9 mouse cellular contexts compared by ENCODE assay signal in genomic region chr7:27306161-27307160, GRCm38 (mm10). TPM values are rescaled to one million over a fixed set of nuclear protein-coding genes. Genes with fewer than 3 reads are reported as not detected.
DNase-seq lines count a peak whose midpoint lies in the region; ATAC-seq and TF ChIP-seq lines count a peak whose summit lies in the region.
"Had no signal": no experiment of that assay in that cellular context is flagged by ENCODE, and none has a peak within 500 bp of the region (broad histone marks: within the 10 kb centered on the region; RNA-seq: fewer than 3 reads in every experiment).

No protein-coding gene starts in this region.

- WGBS in midbrain, embryonic 10.5 days, result 77% methylated on average over 24 of the region's 24 CpGs
- WGBS in midbrain, embryonic 14.5 days, result 78% methylated on average over 24 of the region's 24 CpGs
- WGBS in intestine, embryonic 15.5 days, result 75% methylated on average over 24 of the region's 24 CpGs

- TF ChIP-seq CTCF in brain, embryonic 14.5 days (IDR thresholded peaks at IDR 0.05; ENCODE audit: borderline replicate concordance, extremely low read depth, insufficient read depth, insufficient read length), result peak; percentile 66

- no peak for ATAC-seq in midbrain, embryonic 14.5 days (ENCODE audit: low FRiP score, low TSS enrichment)
- ATAC-seq in frontal cortex, adult (ENCODE audit: low TSS enrichment), result no peak
- no peak for ATAC-seq in intestine, embryonic 15.5 days

- no peak overlapping the region for H3K4me2 ChIP-seq in midbrain, embryonic 14.5 days (ENCODE audit: low read length)
- no peak overlapping the region for H3K4me2 ChIP-seq in intestine, embryonic 15.5 days (replicated peaks)

- H3K4me1 ChIP-seq in midbrain, embryonic 10.5 days, result peaks cover 30% of the 10 kb centered on the region
- 0 out of 2 replicates have a peak, but pooled peaks cover 10% of the 10 kb centered on the region for H3K4me1 ChIP-seq in midbrain, embryonic 14.5 days (ENCODE audit: control insufficient read depth, insufficient read depth, low read length)
- peaks cover 11% of the 10 kb centered on the region; the same call in 1 of the 2 replicates for H3K4me1 ChIP-seq in intestine, embryonic 15.5 days (replicated peaks)

- no peak for TF ChIP-seq POLR2A in brain, embryonic 14.5 days (IDR thresholded peaks at IDR 0.05; ENCODE audit: borderline replicate concordance, extremely low read depth, insufficient read depth, insufficient read length, poor library complexity, severe bottlenecking)

- peak; percentile 93 for DNase-seq in heart, adult 11 months
- DNase-seq in heart, postnatal 25 days (ENCODE audit: low spot score), result no peak
- no peak for DNase-seq in midbrain, embryonic 10.5 days (ENCODE audit: low spot score)
- DNase-seq in midbrain, embryonic 14.5 days, result no peak
- DNase-seq in brain, embryonic 14.5 days (ENCODE audit: low read depth), result no peak
- DNase-seq in splenic B cell, adult 2 months (ENCODE audit: low read depth, low spot score), result peak; percentile 33

- H3K9me3 ChIP-seq in midbrain, embryonic 10.5 days (replicated peaks), result no peaks in the 10 kb centered on the region
- no peaks in the 10 kb centered on the region for H3K9me3 ChIP-seq in midbrain, embryonic 14.5 days (ENCODE audit: control insufficient read depth, low read length)
- no peaks in the 10 kb centered on the region for H3K9me3 ChIP-seq in intestine, embryonic 15.5 days

- no peaks in the 10 kb centered on the region for H3K36me3 ChIP-seq in midbrain, embryonic 10.5 days
- H3K36me3 ChIP-seq in midbrain, embryonic 14.5 days (ENCODE audit: control insufficient read depth, insufficient read depth, low read length), result no peaks in the 10 kb centered on the region
- H3K36me3 ChIP-seq in splenic B cell, adult 2 months (ENCODE audit: control insufficient read depth, insufficient read depth, low read length, poor library complexity, severe bottlenecking), result no peaks in the 10 kb centered on the region
- peaks cover 3% of the 10 kb centered on the region; the same call in 1 of the 2 replicates for H3K36me3 ChIP-seq in intestine, embryonic 15.5 days

- peak overlapping the region; percentile 38; the same call in 1 of the 2 replicates for H3K27ac ChIP-seq in midbrain, embryonic 10.5 days (replicated peaks)
- no peak overlapping the region for H3K27ac ChIP-seq in midbrain, embryonic 14.5 days (replicated peaks; ENCODE audit: low read depth, low read length)
- no peak overlapping the region for H3K27ac ChIP-seq in intestine, embryonic 15.5 days

- H3K9ac ChIP-seq in midbrain, embryonic 14.5 days (replicated peaks; ENCODE audit: low read length), result no peak overlapping the region
- no peak overlapping the region for H3K9ac ChIP-seq in intestine, embryonic 15.5 days

- H3K4me3 ChIP-seq in midbrain, embryonic 10.5 days, result no peak overlapping the region
- H3K4me3 ChIP-seq in midbrain, embryonic 14.5 days (replicated peaks; ENCODE audit: low read depth, low read length), result no peak overlapping the region
- no peak overlapping the region for H3K4me3 ChIP-seq in intestine, embryonic 15.5 days (replicated peaks)

- intact Hi-C loops in heart, postnatal 25 days (cut with DNase I), result no loop called here

- H3K27me3 ChIP-seq in midbrain, embryonic 10.5 days (ENCODE audit: low read depth, poor library complexity, severe bottlenecking), result peaks cover 35% of the 10 kb centered on the region
- H3K27me3 ChIP-seq in midbrain, embryonic 14.5 days (ENCODE audit: control insufficient read depth, insufficient read depth, low read length), result peaks cover 4% of the 10 kb centered on the region; the same call in 1 of the 2 replicates
- no peaks in the 10 kb centered on the region for H3K27me3 ChIP-seq in splenic B cell, adult 2 months (ENCODE audit: control insufficient read depth, insufficient read depth, low read length, poor library complexity, severe bottlenecking)
- no peaks in the 10 kb centered on the region for H3K27me3 ChIP-seq in intestine, embryonic 15.5 days (replicated peaks)

RNA-seq across cellular contexts. Expression of gene Ltbp4, which starts 31.0 kb away (rescaled TPM):
- 100 to 1,000 TPM; 210 to 247 TPM for total RNA-seq in heart, postnatal 25 days (2021)
- 7.0 and 9.0 TPM in 2 replicates for polyA plus RNA-seq in midbrain, embryonic 10.5 days (2016; fragmentation: Nextera tagmentation; extraction: Ambion mirVana)
- polyA plus RNA-seq in midbrain, embryonic 14.5 days (2014; fragmentation: Nextera tagmentation; extraction: Ambion mirVana), result 6.4 and 7.4 TPM in 2 replicates
- polyA plus RNA-seq in brain, embryonic 14.5 days (2012; rRNA removed), result 24.3 and 24.4 TPM in 2 replicates
- 75.9 and 92.8 TPM in 2 replicates for polyA plus RNA-seq in intestine, embryonic 15.5 days (2015; fragmentation: Nextera tagmentation; extraction: Ambion mirVana)
- total RNA-seq: hematopoietic stem cell, adult 5-6 weeks had no signal

RNA-seq across cellular contexts. Expression of gene Numbl, which starts 48.2 kb away (rescaled TPM):
- total RNA-seq in heart, postnatal 25 days (2021), result 1 to 10 TPM; 4.5 to 5.3 TPM
- polyA plus RNA-seq in midbrain, embryonic 10.5 days (2016; fragmentation: Nextera tagmentation; extraction: Ambion mirVana), result 21.0 and 25.7 TPM in 2 replicates
- polyA plus RNA-seq in midbrain, embryonic 14.5 days (2014; fragmentation: Nextera tagmentation; extraction: Ambion mirVana), result 33.7 and 50.1 TPM in 2 replicates
- 109 and 112 TPM in 2 replicates for polyA plus RNA-seq in brain, embryonic 14.5 days (2012; rRNA removed)
- polyA plus RNA-seq in intestine, embryonic 15.5 days (2015; fragmentation: Nextera tagmentation; extraction: Ambion mirVana), result 16.2 and 16.5 TPM in 2 replicates

RNA-seq across cellular contexts. Expression of gene Shkbp1, which starts 49.4 kb away (rescaled TPM):
- total RNA-seq in heart, postnatal 25 days (2021), result 1 to 10 TPM; 6.4 to 8.2 TPM
- polyA plus RNA-seq in midbrain, embryonic 10.5 days (2016; fragmentation: Nextera tagmentation; extraction: Ambion mirVana), result 71.7 and 77.2 TPM in 2 replicates
- 50.4 and 52.5 TPM in 2 replicates for polyA plus RNA-seq in midbrain, embryonic 14.5 days (2014; fragmentation: Nextera tagmentation; extraction: Ambion mirVana)
- 142 and 232 TPM in 2 replicates for polyA plus RNA-seq in brain, embryonic 14.5 days (2012; rRNA removed)
- polyA plus RNA-seq in intestine, embryonic 15.5 days (2015; fragmentation: Nextera tagmentation; extraction: Ambion mirVana), result 35.0 and 35.5 TPM in 2 replicates

RNA-seq across cellular contexts. Expression of gene Gm20479, which starts 50.8 kb away (rescaled TPM):
- total RNA-seq in heart, postnatal 25 days (2021), result not detected
- polyA plus RNA-seq in midbrain, embryonic 10.5 days (2016; fragmentation: Nextera tagmentation; extraction: Ambion mirVana), result 0.48 and 0.82 TPM in 2 replicates
- polyA plus RNA-seq in midbrain, embryonic 14.5 days (2014; fragmentation: Nextera tagmentation; extraction: Ambion mirVana), result not detected in 2 replicates
- polyA plus RNA-seq in brain, embryonic 14.5 days (2012; rRNA removed), result 0.20 TPM in 1 of 2 replicates, not detected in the other
- 1.8 TPM in 1 of 2 replicates, not detected in the other for polyA plus RNA-seq in intestine, embryonic 15.5 days (2015; fragmentation: Nextera tagmentation; extraction: Ambion mirVana)
- total RNA-seq: hematopoietic stem cell, adult 5-6 weeks had no signal

Comparison
In these comparisons a context has a peak if more than half of its experiments do, and no peak if none do; other contexts are left out.
1. DNase-seq: peak in heart, adult 11 months (single experiment) and splenic B cell, adult 2 months (single experiment); none in heart, postnatal 25 days (single experiment), midbrain, embryonic 10.5 days (single experiment), midbrain, embryonic 14.5 days (single experiment) and brain, embryonic 14.5 days (single experiment).